Mouse (Mus musculus): ENCODE results near the gene Mrpl55.

Gene Mrpl55

GRCm38 (mm10) chr11:59202081-59202995 is at the start of gene Mrpl55:
Gene Mrpl55 (plus strand): TSS chr11:59202486.
- DNase-seq (ENCODE audit: low read depth, low spot score): peak; percentile 94

- DNase-seq (ENCODE audit: low read depth, low spot score): no peak
These were observed 48.1 kb upstream of the Mrpl55 start for GRCm38 (mm10) chr11:59154220-59154619.

- DNase-seq (ENCODE audit: low read depth, low spot score): no peak
These were observed 46.4 kb upstream of the Mrpl55 start for GRCm38 (mm10) chr11:59155900-59156299.

GRCm38 (mm10) chr11:59159099-59159498 is 43.2 kb upstream of the Mrpl55 start:
- DNase-seq (ENCODE audit: low read depth, low spot score): no peak

GRCm38 (mm10) chr11:59159558-59159957 is 42.7 kb upstream of the Mrpl55 start:
- no peak for DNase-seq (ENCODE audit: low read depth, low spot score)

- no peak for DNase-seq (ENCODE audit: low read depth, low spot score)
These were observed 40.9 kb upstream of the Mrpl55 start for GRCm38 (mm10) chr11:59161398-59161797.

GRCm38 (mm10) chr11:59162443-59163254 is 39.6 kb upstream of the Mrpl55 start:
- no peak for DNase-seq (ENCODE audit: low read depth, low spot score)

GRCm38 (mm10) chr11:59163255-59164236 is 38.7 kb upstream of the Mrpl55 start, which contains the start of gene Iba57:
Gene Iba57 (minus strand): TSS chr11:59163739.
- DNase-seq (ENCODE audit: low read depth, low spot score): peak; percentile 99

GRCm38 (mm10) chr11:59164384-59164783 is 37.9 kb upstream of the Mrpl55 start:
- no peak for DNase-seq (ENCODE audit: low read depth, low spot score)

GRCm38 (mm10) chr11:59165616-59166241 is 36.6 kb upstream of the Mrpl55 start:
- no peak for DNase-seq (ENCODE audit: low read depth, low spot score)

GRCm38 (mm10) chr11:59169807-59170206 is 32.5 kb upstream of the Mrpl55 start:
- DNase-seq (ENCODE audit: low read depth, low spot score): no peak

- no peak for DNase-seq (ENCODE audit: low read depth, low spot score)
These were observed 31.7 kb upstream of the Mrpl55 start for GRCm38 (mm10) chr11:59170549-59170948.

- no peak for DNase-seq (ENCODE audit: low read depth, low spot score)
These were observed 28.0 kb upstream of the Mrpl55 start for GRCm38 (mm10) chr11:59174189-59174838.

- DNase-seq (ENCODE audit: low read depth, low spot score): no peak
These were observed 25.8 kb upstream of the Mrpl55 start for GRCm38 (mm10) chr11:59176475-59176874.

- no peak for DNase-seq (ENCODE audit: low read depth, low spot score)
These were observed 25.4 kb upstream of the Mrpl55 start for GRCm38 (mm10) chr11:59176921-59177320.

GRCm38 (mm10) chr11:59182864-59183331 is 19.4 kb upstream of the Mrpl55 start, which contains the start of gene Gjc2:
Gene Gjc2 (minus strand): TSS chr11:59183213.
- DNase-seq (ENCODE audit: low read depth, low spot score): no peak

- peak; percentile 41 for DNase-seq (ENCODE audit: low read depth, low spot score)
These were observed 18.5 kb upstream of the Mrpl55 start for GRCm38 (mm10) chr11:59183821-59184220.

- no peak for DNase-seq (ENCODE audit: low read depth, low spot score)
These were observed 16.8 kb upstream of the Mrpl55 start for GRCm38 (mm10) chr11:59185490-59185889.

- no peak for DNase-seq (ENCODE audit: low read depth, low spot score)
These were observed 14.6 kb upstream of the Mrpl55 start for GRCm38 (mm10) chr11:59187706-59188105.
